Mouse (Mus musculus): ENCODE data around the gene Minpp1. TPM values are rescaled to one million over a fixed set of nuclear protein-coding genes. Genes with fewer than 3 reads are reported as not detected.

The Minpp1 gene
- total and polyA plus RNA-seq, 2 experiments from 2014 or later = 59.1 to 144 TPM

GRCm38 (mm10) chr19:32522247-32522646 lies 36.7 kb downstream of the Minpp1 start:
- no peak for TF ChIP-seq CTCF (IDR thresholded peaks at IDR 0.05; ENCODE audit: low read depth)
- H3K36me3 ChIP-seq (ENCODE audit: insufficient read depth, low read length) = no peaks in the 10 kb centered on the region
- no peak overlapping the region for H3K27ac ChIP-seq
- no peaks in the 10 kb centered on the region for H3K27me3 ChIP-seq (ENCODE audit: insufficient read depth, low read length)
- no peak overlapping the region for H3K9ac ChIP-seq (replicated peaks; ENCODE audit: low read length)
- DNase-seq (ENCODE audit: low spot score) = no peak
- H3K4me3 ChIP-seq (ENCODE audit: low read length) = no peak overlapping the region
- H3K4me1 ChIP-seq (ENCODE audit: insufficient read depth, low read length) = no peaks in the 10 kb centered on the region
- no peaks in the 10 kb centered on the region for H3K9me3 ChIP-seq (ENCODE audit: low read length)
- H3K4me2 ChIP-seq (ENCODE audit: low read depth, low read length) = no peak overlapping the region
- WGBS = 97% methylated on average over 5 of the region's 5 CpGs
- no peak for ATAC-seq

GRCm38 (mm10) chr19:32522753-32523307 lies 37.3 kb downstream of the Minpp1 start:
- Histone ChIP-seq H3K27me3 (ENCODE audit: insufficient read depth, low read length) (no peaks in the 10 kb centered on the region), H3K9ac (replicated peaks; ENCODE audit: low read length) (no peak overlapping the region), H3K36me3 (ENCODE audit: insufficient read depth, low read length) (no peaks in the 10 kb centered on the region), H3K27ac (no peak overlapping the region), H3K4me3 (ENCODE audit: low read length) (no peak overlapping the region), H3K4me2 (ENCODE audit: low read depth, low read length) (no peak overlapping the region), H3K9me3 (ENCODE audit: low read length) (no peaks in the 10 kb centered on the region), H3K4me1 (ENCODE audit: insufficient read depth, low read length) (no peaks in the 10 kb centered on the region)
- TF ChIP-seq CTCF (IDR thresholded peaks at IDR 0.05; ENCODE audit: low read depth) = no peak
- 89% methylated on average over 8 of the region's 8 CpGs for WGBS
- DNase-seq (ENCODE audit: low spot score) (no peak), ATAC-seq (no peak)

GRCm38 (mm10) chr19:32523769-32524515 lies 38.4 kb downstream of the Minpp1 start:
- H3K9me3 ChIP-seq (ENCODE audit: low read length) = no peaks in the 10 kb centered on the region
- DNase-seq (ENCODE audit: low spot score) = no peak
- TF ChIP-seq CTCF (IDR thresholded peaks at IDR 0.05; ENCODE audit: low read depth) = no peak
- no peak overlapping the region for H3K4me3 ChIP-seq (ENCODE audit: low read length)
- no peak overlapping the region for H3K4me2 ChIP-seq (ENCODE audit: low read depth, low read length)
- no peaks in the 10 kb centered on the region for H3K27me3 ChIP-seq (ENCODE audit: insufficient read depth, low read length)
- no peak for ATAC-seq
- no peaks in the 10 kb centered on the region for H3K36me3 ChIP-seq (ENCODE audit: insufficient read depth, low read length)
- no peak overlapping the region for H3K27ac ChIP-seq
- 80% methylated on average over 14 of the region's 14 CpGs for WGBS
- no peaks in the 10 kb centered on the region for H3K4me1 ChIP-seq (ENCODE audit: insufficient read depth, low read length)
- no peak overlapping the region for H3K9ac ChIP-seq (replicated peaks; ENCODE audit: low read length)

- Histone ChIP-seq H3K27ac (no peak overlapping the region), H3K36me3 (ENCODE audit: insufficient read depth, low read length) (no peaks in the 10 kb centered on the region), H3K27me3 (ENCODE audit: insufficient read depth, low read length) (no peaks in the 10 kb centered on the region), H3K9me3 (ENCODE audit: low read length) (no peaks in the 10 kb centered on the region), H3K4me3 (ENCODE audit: low read length) (no peak overlapping the region), H3K9ac (replicated peaks; ENCODE audit: low read length) (no peak overlapping the region), H3K4me1 (ENCODE audit: insufficient read depth, low read length) (no peaks in the 10 kb centered on the region), H3K4me2 (ENCODE audit: low read depth, low read length) (no peak overlapping the region)
- ATAC-seq (no peak), DNase-seq (ENCODE audit: low spot score) (no peak)
- 75% methylated on average over 3 of the region's 3 CpGs for WGBS
- TF ChIP-seq CTCF (IDR thresholded peaks at IDR 0.05; ENCODE audit: low read depth) = no peak
Measured at GRCm38 (mm10) chr19:32524516-32524860, 38.9 kb downstream of the Minpp1 start.

- no peak overlapping the region for H3K4me2 ChIP-seq (ENCODE audit: low read depth, low read length)
- no peak overlapping the region for H3K9ac ChIP-seq (replicated peaks; ENCODE audit: low read length)
- H3K36me3 ChIP-seq (ENCODE audit: insufficient read depth, low read length) = no peaks in the 10 kb centered on the region
- H3K27me3 ChIP-seq (ENCODE audit: insufficient read depth, low read length) = no peaks in the 10 kb centered on the region
- ATAC-seq = no peak
- H3K4me1 ChIP-seq (ENCODE audit: insufficient read depth, low read length) = no peaks in the 10 kb centered on the region
- DNase-seq (ENCODE audit: low spot score) = no peak
- no peaks in the 10 kb centered on the region for H3K9me3 ChIP-seq (ENCODE audit: low read length)
- no peak overlapping the region for H3K4me3 ChIP-seq (ENCODE audit: low read length)
- H3K27ac ChIP-seq = no peak overlapping the region
- TF ChIP-seq CTCF (IDR thresholded peaks at IDR 0.05; ENCODE audit: low read depth) = no peak
- 87% methylated on average over 5 of the region's 5 CpGs for WGBS
Measured at GRCm38 (mm10) chr19:32527139-32527538, 41.6 kb downstream of the Minpp1 start.

- Histone ChIP-seq H3K4me2 (ENCODE audit: low read depth, low read length) (no peak overlapping the region), H3K27me3 (ENCODE audit: insufficient read depth, low read length) (no peaks in the 10 kb centered on the region), H3K36me3 (ENCODE audit: insufficient read depth, low read length) (no peaks in the 10 kb centered on the region), H3K4me1 (ENCODE audit: insufficient read depth, low read length) (no peaks in the 10 kb centered on the region), H3K9me3 (ENCODE audit: low read length) (no peaks in the 10 kb centered on the region), H3K9ac (replicated peaks; ENCODE audit: low read length) (no peak overlapping the region), H3K27ac (no peak overlapping the region), H3K4me3 (ENCODE audit: low read length) (no peak overlapping the region)
- ATAC-seq = no peak
- no peak for TF ChIP-seq CTCF (IDR thresholded peaks at IDR 0.05; ENCODE audit: low read depth)
- 60% methylated on average over 3 of the region's 3 CpGs for WGBS
- no peak for DNase-seq (ENCODE audit: low spot score)
Measured at GRCm38 (mm10) chr19:32528723-32529122, 43.2 kb downstream of the Minpp1 start.

- H3K9ac ChIP-seq (replicated peaks; ENCODE audit: low read length) = no peak overlapping the region
- no peak for DNase-seq (ENCODE audit: low spot score)
- no peak for ATAC-seq
- H3K9me3 ChIP-seq (ENCODE audit: low read length) = no peaks in the 10 kb centered on the region
- no peak overlapping the region for H3K4me3 ChIP-seq (ENCODE audit: low read length)
- no peaks in the 10 kb centered on the region for H3K36me3 ChIP-seq (ENCODE audit: insufficient read depth, low read length)
- no peaks in the 10 kb centered on the region for H3K4me1 ChIP-seq (ENCODE audit: insufficient read depth, low read length)
- WGBS = 78% methylated on average over 11 of the region's 11 CpGs
- no peak overlapping the region for H3K4me2 ChIP-seq (ENCODE audit: low read depth, low read length)
- no peak for TF ChIP-seq CTCF (IDR thresholded peaks at IDR 0.05; ENCODE audit: low read depth)
- no peaks in the 10 kb centered on the region for H3K27me3 ChIP-seq (ENCODE audit: insufficient read depth, low read length)
- H3K27ac ChIP-seq = no peak overlapping the region
Measured at GRCm38 (mm10) chr19:32529252-32529942, 43.8 kb downstream of the Minpp1 start.

All from hindbrain, postnatal 0 days (tissue).